Mouse (Mus musculus) bone marrow, adult 2 months (tissue): ENCODE measurements around the gene Atg16l1. TPM values are rescaled to one million over a fixed set of nuclear protein-coding genes. Genes with fewer than 3 reads are reported as not detected.

Experiments used
- H3K27ac ChIP-seq: fragments of 200-500 bp; 2 replicates; pipeline ENCODE4 v1.5.1; 2012; ENCODE audit warnings: low read depth, mild to moderate bottlenecking, control low read depth, inconsistent platforms, low read length; ENCODE audit not compliant: control insufficient read depth, poor library complexity, insufficient read depth
- H3K4me1 ChIP-seq: fragments of 200-500 bp; 2 replicates; pipeline ENCODE4 v1.6.1; 2011; ENCODE audit warnings: low read length; ENCODE audit not compliant: control insufficient read depth, insufficient read depth
- H3K4me3 ChIP-seq: fragments of 200-500 bp; replicated peaks from 2 replicates; pipeline ENCODE3; 2011; ENCODE audit warnings: mild to moderate bottlenecking, low read depth, low read length, control low read depth; ENCODE audit not compliant: control insufficient read depth
- CTCF ChIP-seq: fragments of 200-500 bp; IDR thresholded peaks from 2 replicates; pipeline ENCODE4 v1.5.1; 2011; ENCODE audit warnings: low read length, control low read depth; ENCODE audit not compliant: control insufficient read depth, insufficient read depth
- POLR2A ChIP-seq: fragments of 200-500 bp; IDR thresholded peaks from 2 replicates; pipeline ENCODE4 v1.6.1; 2011; ENCODE audit warnings: low read depth, mild to moderate bottlenecking, control low read depth, low read length, borderline replicate concordance; ENCODE audit not compliant: control insufficient read depth
- WGBS: fragments of 180-500 bp; shearing (Covaris S2); methylation state at CpG from one replicate; pipeline ENCODE4 v1.1.7; 2018; 5-methylcytosine and 5-hydroxymethylcytosine counted together
- polyA plus RNA-seq: library from polyadenylated mRNA; stranded (reverse); fragments of >200 nt; gene quantifications from 2 replicates; pipeline ENCODE4 v1.2.4, GENCODE M21; 2011; ENCODE audit warnings: low replicate concordance; ENCODE audit not compliant: missing spikeins, insufficient read depth, insufficient read length

Atg16l1 gene
- polyA plus RNA-seq, 1 experiment = 36.9 TPM

GRCm38 (mm10) chr1:87723351-87723750 lies 32.3 kb upstream of the Atg16l1 start:
- 55% methylated on average over 4 of the region's 4 CpGs for WGBS
- no peak overlapping the region for H3K27ac ChIP-seq
- peaks cover 2% of the 10 kb centered on the region for H3K4me1 ChIP-seq
- H3K4me3 ChIP-seq = no peak overlapping the region
- TF ChIP-seq CTCF = no peak
- no peak for TF ChIP-seq POLR2A

- 81% methylated on average over 2 of the region's 2 CpGs for WGBS
- Histone ChIP-seq H3K27ac (no peak overlapping the region), H3K4me1 (no peaks in the 10 kb centered on the region), H3K4me3 (no peak overlapping the region)
- TF ChIP-seq CTCF (no peak), POLR2A (no peak)
These were observed 26.6 kb upstream of the Atg16l1 start for GRCm38 (mm10) chr1:87729070-87729469.

GRCm38 (mm10) chr1:87729850-87730249 lies 25.8 kb upstream of the Atg16l1 start:
- TF ChIP-seq CTCF = no peak
- TF ChIP-seq POLR2A = no peak
- Histone ChIP-seq H3K27ac (no peak overlapping the region), H3K4me1 (no peaks in the 10 kb centered on the region), H3K4me3 (no peak overlapping the region)
- WGBS = 77% methylated on average over 6 of the region's 6 CpGs

- TF ChIP-seq CTCF (no peak), POLR2A (no peak)
- Histone ChIP-seq H3K4me3 (no peak overlapping the region), H3K4me1 (no peaks in the 10 kb centered on the region), H3K27ac (no peak overlapping the region)
- 65% methylated on average over 7 of the region's 7 CpGs for WGBS
These were observed 25.4 kb upstream of the Atg16l1 start for GRCm38 (mm10) chr1:87730271-87730670.

- TF ChIP-seq CTCF (no peak), POLR2A (no peak)
- 87% methylated on average over 5 of the region's 5 CpGs for WGBS
These were observed 22.5 kb upstream of the Atg16l1 start for GRCm38 (mm10) chr1:87733212-87733611.

GRCm38 (mm10) chr1:87734153-87734552 lies 21.5 kb upstream of the Atg16l1 start:
- Histone ChIP-seq H3K4me3 (no peak overlapping the region), H3K27ac (no peak overlapping the region), H3K4me1 (no peaks in the 10 kb centered on the region)
- no peak for TF ChIP-seq CTCF
- no peak for TF ChIP-seq POLR2A
- 75% methylated on average over 3 of the region's 3 CpGs for WGBS

More at GRCm38 (mm10) chr1:87733212-87733611, 22.5 kb upstream of the Atg16l1 start:
- Histone ChIP-seq H3K4me3 (no peak overlapping the region), H3K4me1 (no peaks in the 10 kb centered on the region), H3K27ac (no peak overlapping the region)

- H3K4me3 ChIP-seq = no peak overlapping the region
- TF ChIP-seq CTCF (no peak), POLR2A (no peak)
- 47% methylated on average over 6 of the region's 6 CpGs for WGBS
- H3K27ac ChIP-seq = no peak overlapping the region
- no peaks in the 10 kb centered on the region for H3K4me1 ChIP-seq
These were observed 14.9 kb upstream of the Atg16l1 start for GRCm38 (mm10) chr1:87740584-87741290.

GRCm38 (mm10) chr1:87749360-87749973 lies 6.2 kb upstream of the Atg16l1 start:
- H3K4me1 ChIP-seq = no peaks in the 10 kb centered on the region; the same call in 1 of the 2 replicates
- H3K27ac ChIP-seq = no peak overlapping the region
- no peak overlapping the region for H3K4me3 ChIP-seq
- TF ChIP-seq CTCF (no peak), POLR2A (no peak)
